Mouse (Mus musculus): ENCODE results near the gene Cyp2e1. TPM values are rescaled to one million over a fixed set of nuclear protein-coding genes. Genes with fewer than 3 reads are reported as not detected.

Cyp2e1 gene
- total and polyA plus RNA-seq, 3 experiments, result 0.05 TPM; not detected in 2

- no peak for ATAC-seq (ENCODE audit: extremely low read depth, insufficient number of reproducible peaks, low FRiP score, poor library complexity, severe bottlenecking)
These were observed 34.7 kb downstream of the Cyp2e1 start for GRCm38 (mm10) chr7:140798212-140798611.

DNA sequence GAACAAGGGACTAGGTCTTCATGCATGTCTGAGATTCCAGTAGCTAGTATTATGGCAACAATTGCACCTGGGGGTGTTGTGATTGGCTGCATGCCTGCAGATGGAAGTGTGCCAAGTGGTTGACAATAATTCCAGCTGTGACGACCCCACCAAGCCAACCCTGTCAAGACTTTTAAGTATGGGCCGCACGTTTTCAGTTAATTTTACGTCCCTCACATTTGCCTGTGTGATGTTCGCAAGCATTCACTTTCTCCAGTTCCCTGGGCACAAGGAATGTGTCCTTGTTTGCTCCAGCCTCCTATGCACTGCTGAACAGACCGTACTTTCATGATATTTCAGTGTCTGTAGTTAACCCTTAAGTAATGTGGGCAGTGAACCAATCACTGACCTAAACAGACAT, 39.1 kb downstream of the Cyp2e1 start:
- Histone ChIP-seq H3K4me3 (ENCODE audit: low read depth, low read length) (no peak overlapping the region), H3K4me1 (ENCODE audit: insufficient read depth, low read depth, low read length) (no peaks in the 10 kb centered on the region), H3K9me3 (replicated peaks) (no peaks in the 10 kb centered on the region), H3K36me3 (replicated peaks) (no peaks in the 10 kb centered on the region), H3K27me3 (ENCODE audit: insufficient read depth, low read length) (peaks cover 17% of the 10 kb centered on the region)
- TF ChIP-seq GATA2 (IDR thresholded peaks at IDR 0.05; ENCODE audit: borderline replicate concordance, low read depth, low read length) (no peak), POLR2AphosphoS5 (IDR thresholded peaks at IDR 0.05; ENCODE audit: insufficient replicate concordance, low read depth, low read length) (no peak), TAL1 (conservative IDR thresholded peaks at IDR 0.05; ENCODE audit: low read depth, low read length) (no peak), GATA1 (IDR thresholded peaks at IDR 0.05; ENCODE audit: borderline replicate concordance, low read length) (no peak), CTCF (IDR thresholded peaks at IDR 0.05; ENCODE audit: low read depth, low read length) (no peak)
- ATAC-seq (ENCODE audit: extremely low read depth, insufficient number of reproducible peaks, low FRiP score, poor library complexity, severe bottlenecking), result no peak
- DNase-seq (ENCODE audit: low spot score), result no peak

More at GRCm38 (mm10) chr7:140798212-140798611, 34.7 kb downstream of the Cyp2e1 start:
- Histone ChIP-seq H3K27me3 (ENCODE audit: insufficient read depth, low read length) (peaks cover 15% of the 10 kb centered on the region), H3K36me3 (replicated peaks) (no peaks in the 10 kb centered on the region), H3K9me3 (replicated peaks) (no peaks in the 10 kb centered on the region), H3K4me3 (ENCODE audit: low read depth, low read length) (no peak overlapping the region), H3K4me1 (ENCODE audit: insufficient read depth, low read depth, low read length) (no peaks in the 10 kb centered on the region)
- DNase-seq (ENCODE audit: low spot score), result no peak
- TF ChIP-seq GATA2 (IDR thresholded peaks at IDR 0.05; ENCODE audit: borderline replicate concordance, low read depth, low read length) (no peak), TAL1 (conservative IDR thresholded peaks at IDR 0.05; ENCODE audit: low read depth, low read length) (no peak)

DNA sequence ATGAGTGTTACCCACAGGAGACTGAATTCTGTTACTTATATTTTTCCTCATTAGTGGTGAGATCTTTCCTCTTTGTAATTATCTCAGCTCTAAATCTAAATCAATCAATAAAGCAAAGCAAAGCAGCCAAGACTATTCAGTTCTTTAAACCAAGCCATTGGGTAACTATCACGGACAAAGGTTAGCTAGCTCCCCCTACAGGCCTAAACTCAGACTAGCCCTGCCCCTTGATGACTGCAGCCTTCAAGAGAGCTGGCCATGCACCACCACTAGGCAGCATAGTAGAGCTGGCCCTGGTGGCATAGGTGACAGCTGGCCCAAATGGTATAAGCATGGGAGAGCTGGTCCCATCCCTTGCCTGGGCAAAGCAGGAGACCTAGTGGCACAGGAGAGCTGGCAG, 42.2 kb downstream of the Cyp2e1 start:
- TF ChIP-seq TAL1 (conservative IDR thresholded peaks at IDR 0.05; ENCODE audit: low read depth, low read length), result no peak
- peak; percentile 62 for TF ChIP-seq CTCF (IDR thresholded peaks at IDR 0.05; ENCODE audit: low read depth, low read length)
- no peaks in the 10 kb centered on the region for H3K36me3 ChIP-seq (replicated peaks)
- H3K4me1 ChIP-seq (ENCODE audit: insufficient read depth, low read depth, low read length), result no peaks in the 10 kb centered on the region
- H3K27me3 ChIP-seq (ENCODE audit: insufficient read depth, low read length), result peaks cover 9% of the 10 kb centered on the region; the same call in 1 of the 2 replicates
- DNase-seq (ENCODE audit: low spot score) (peak; percentile 13), ATAC-seq (ENCODE audit: extremely low read depth, insufficient number of reproducible peaks, low FRiP score, poor library complexity, severe bottlenecking) (peak; percentile 34; the same call in 1 of the 2 replicates)
- no peak overlapping the region for H3K4me3 ChIP-seq (ENCODE audit: low read depth, low read length)
- H3K9me3 ChIP-seq (replicated peaks), result no peaks in the 10 kb centered on the region

DNA sequence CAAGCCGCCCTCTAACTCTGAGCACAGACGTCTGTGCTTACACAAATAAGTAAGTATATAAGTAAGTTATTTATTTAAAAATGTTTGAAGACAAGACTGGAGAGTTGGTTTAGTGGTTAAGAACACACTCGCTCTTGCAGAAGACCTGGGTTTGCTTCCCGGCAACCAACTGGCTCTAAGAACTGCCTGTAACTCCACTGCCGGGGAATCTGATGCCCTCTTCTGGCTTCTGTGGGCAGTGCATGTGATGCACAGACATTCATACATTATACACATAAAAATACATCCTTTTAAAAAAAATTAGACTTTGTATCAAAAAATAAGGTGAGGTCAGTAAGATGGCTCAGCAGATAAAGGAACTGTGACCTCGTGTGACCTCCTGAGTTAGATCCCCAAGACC, 47.0 kb downstream of the Cyp2e1 start:
- H3K36me3 ChIP-seq (replicated peaks), result no peaks in the 10 kb centered on the region
- H3K4me1 ChIP-seq (ENCODE audit: insufficient read depth, low read depth, low read length), result no peaks in the 10 kb centered on the region
- no peaks in the 10 kb centered on the region for H3K9me3 ChIP-seq (replicated peaks)
- TF ChIP-seq CTCF (IDR thresholded peaks at IDR 0.05; ENCODE audit: low read depth, low read length) (peak; percentile 5; the same call in 1 of the 2 replicates), POLR2AphosphoS5 (IDR thresholded peaks at IDR 0.05; ENCODE audit: insufficient replicate concordance, low read depth, low read length) (no peak)
- H3K27me3 ChIP-seq (ENCODE audit: insufficient read depth, low read length), result peaks cover 3% of the 10 kb centered on the region
- H3K4me3 ChIP-seq (ENCODE audit: low read depth, low read length), result no peak overlapping the region
- DNase-seq (ENCODE audit: low spot score) (no peak), ATAC-seq (ENCODE audit: extremely low read depth, insufficient number of reproducible peaks, low FRiP score, poor library complexity, severe bottlenecking) (no peak)

DNA sequence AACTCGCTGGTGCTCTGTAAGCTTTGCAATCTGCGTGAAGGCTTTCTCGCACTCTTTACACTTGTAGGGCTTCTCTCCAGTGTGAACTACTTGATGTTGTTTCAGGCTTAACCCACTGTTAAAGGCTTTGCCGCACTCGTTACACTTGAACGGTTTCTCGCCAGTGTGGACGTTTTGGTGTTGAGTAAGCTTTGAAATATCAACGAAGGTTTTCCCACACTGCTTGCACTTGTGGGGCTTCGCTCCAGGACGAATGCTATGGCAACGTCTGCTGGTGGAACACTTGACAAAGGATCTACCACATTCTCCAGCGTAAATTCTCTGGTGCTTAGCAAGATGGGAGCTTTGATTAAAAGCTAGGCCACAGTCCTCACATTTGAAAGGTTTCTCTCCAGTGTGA, 48.2 kb downstream of the Cyp2e1 start:
- TF ChIP-seq CTCF (IDR thresholded peaks at IDR 0.05; ENCODE audit: low read depth, low read length) (no peak), GATA1 (IDR thresholded peaks at IDR 0.05; ENCODE audit: borderline replicate concordance, low read length) (no peak)
- H3K27me3 ChIP-seq (ENCODE audit: insufficient read depth, low read length), result peaks cover 3% of the 10 kb centered on the region
- ATAC-seq (ENCODE audit: extremely low read depth, insufficient number of reproducible peaks, low FRiP score, poor library complexity, severe bottlenecking) (no peak), DNase-seq (ENCODE audit: low spot score) (no peak)
- no peaks in the 10 kb centered on the region for H3K4me1 ChIP-seq (ENCODE audit: insufficient read depth, low read depth, low read length)
- H3K4me3 ChIP-seq (ENCODE audit: low read depth, low read length), result no peak overlapping the region
- no peaks in the 10 kb centered on the region for H3K36me3 ChIP-seq (replicated peaks)
- H3K9me3 ChIP-seq (replicated peaks), result no peaks in the 10 kb centered on the region

- H3K4me1 ChIP-seq (ENCODE audit: insufficient read depth, low read depth, low read length), result no peaks in the 10 kb centered on the region
- peaks cover 3% of the 10 kb centered on the region for H3K27me3 ChIP-seq (ENCODE audit: insufficient read depth, low read length)
- no peak for ATAC-seq (ENCODE audit: extremely low read depth, insufficient number of reproducible peaks, low FRiP score, poor library complexity, severe bottlenecking)
These were observed 49.3 kb downstream of the Cyp2e1 start for GRCm38 (mm10) chr7:140812850-140813249.

DNA sequence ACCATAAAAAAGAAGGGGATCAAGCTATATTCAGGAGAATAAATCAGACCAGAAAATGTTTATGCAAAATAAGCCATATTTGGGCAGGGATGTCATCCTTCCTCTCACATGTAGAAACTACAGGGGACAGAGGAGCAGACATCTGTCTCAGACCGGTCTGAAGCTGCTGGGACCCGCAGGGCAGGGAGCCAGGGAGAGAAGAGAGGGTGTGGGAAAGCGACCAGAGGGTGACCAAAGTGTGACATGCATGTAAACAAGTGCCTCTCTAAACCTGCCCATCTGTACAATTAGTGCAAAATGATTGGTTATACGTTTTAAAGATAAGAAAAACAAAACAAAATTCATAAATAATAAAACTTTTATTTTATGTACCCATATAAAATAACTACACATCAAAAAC, 56.6 kb downstream of the Cyp2e1 start:
- Histone ChIP-seq H3K4me3 (ENCODE audit: low read depth, low read length) (no peak overlapping the region), H3K27me3 (ENCODE audit: insufficient read depth, low read length) (peaks cover 14% of the 10 kb centered on the region), H3K9me3 (replicated peaks) (no peaks in the 10 kb centered on the region), H3K36me3 (replicated peaks) (no peaks in the 10 kb centered on the region), H3K4me1 (ENCODE audit: insufficient read depth, low read depth, low read length) (no peaks in the 10 kb centered on the region)
- no peak for ATAC-seq (ENCODE audit: extremely low read depth, insufficient number of reproducible peaks, low FRiP score, poor library complexity, severe bottlenecking)
- TF ChIP-seq TAL1 (conservative IDR thresholded peaks at IDR 0.05; ENCODE audit: low read depth, low read length) (no peak), POLR2AphosphoS5 (IDR thresholded peaks at IDR 0.05; ENCODE audit: insufficient replicate concordance, low read depth, low read length) (no peak), GATA2 (IDR thresholded peaks at IDR 0.05; ENCODE audit: borderline replicate concordance, low read depth, low read length) (no peak), CTCF (IDR thresholded peaks at IDR 0.05; ENCODE audit: low read depth, low read length) (no peak)
- no peak for DNase-seq (ENCODE audit: low spot score)

More at GRCm38 (mm10) chr7:140812850-140813249, 49.3 kb downstream of the Cyp2e1 start:
- H3K36me3 ChIP-seq (replicated peaks), result no peaks in the 10 kb centered on the region
- H3K9me3 ChIP-seq (replicated peaks), result no peaks in the 10 kb centered on the region
- DNase-seq (ENCODE audit: low spot score), result no peak
- no peak overlapping the region for H3K4me3 ChIP-seq (ENCODE audit: low read depth, low read length)
- TF ChIP-seq GATA2 (IDR thresholded peaks at IDR 0.05; ENCODE audit: borderline replicate concordance, low read depth, low read length), result no peak
- TF ChIP-seq CTCF (IDR thresholded peaks at IDR 0.05; ENCODE audit: low read depth, low read length), result no peak
- no peak for TF ChIP-seq TAL1 (conservative IDR thresholded peaks at IDR 0.05; ENCODE audit: low read depth, low read length)
- no peak for TF ChIP-seq GATA1 (IDR thresholded peaks at IDR 0.05; ENCODE audit: borderline replicate concordance, low read length)
- TF ChIP-seq POLR2AphosphoS5 (IDR thresholded peaks at IDR 0.05; ENCODE audit: insufficient replicate concordance, low read depth, low read length), result no peak

Data from G1E (cell line).